Mouse (Mus musculus) stomach, postnatal 0 days (tissue): Measurements from ENCODE around the gene Clmp. TPM values are rescaled to one million over a fixed set of nuclear protein-coding genes. Genes with fewer than 3 reads are reported as not detected.

Experiments
- ATAC-seq: fragments of 200-750 bp; cut with Nextera tagmentation; 2 replicates; pipeline ENCODE4 v1.8.0; 2017; ENCODE audit not compliant: low FRiP score, low TSS enrichment
- DNase-seq: peaks from one replicate; pipeline ENCODE4 v3.0.0-alpha.2; 2016; ENCODE audit warnings: low spot score
- H3K27ac ChIP-seq: fragments of 300-500 bp; sonication (generic); replicated peaks from 2 replicates; pipeline ENCODE4 v1.5.1; 2014; ENCODE audit warnings: mild to moderate bottlenecking, control low read depth
- H3K27me3 ChIP-seq: fragments of 300-500 bp; sonication (generic); 2 replicates; pipeline ENCODE4 v1.6.1; 2014; ENCODE audit warnings: low read length; ENCODE audit not compliant: control insufficient read depth, insufficient read depth
- H3K36me3 ChIP-seq: fragments of 300-500 bp; sonication (generic); 2 replicates; pipeline ENCODE4 v1.6.1; 2014; ENCODE audit warnings: low read length, mixed read lengths; ENCODE audit not compliant: control insufficient read depth, insufficient read depth
- H3K4me1 ChIP-seq: fragments of 300-500 bp; sonication (generic); replicated peaks from 2 replicates; pipeline ENCODE4 v1.6.1; 2014; ENCODE audit warnings: antibody characterized with exemption; ENCODE audit not compliant: control insufficient read depth, insufficient read depth
- H3K4me2 ChIP-seq: fragments of 300-500 bp; sonication (generic); replicated peaks from 2 replicates; pipeline ENCODE4 v1.6.1; 2014; ENCODE audit warnings: low read depth, mild to moderate bottlenecking, control low read depth, moderate library complexity
- H3K4me3 ChIP-seq: fragments of 300-500 bp; sonication (generic); 2 replicates; pipeline ENCODE4 v1.5.1; 2014; ENCODE audit warnings: low read depth, low read length, control low read depth
- H3K9ac ChIP-seq: fragments of 300-500 bp; sonication (generic); 2 replicates; pipeline ENCODE4 v1.6.1; 2014; ENCODE audit warnings: mild to moderate bottlenecking, low read length, control low read depth, mixed read lengths
- H3K9me3 ChIP-seq: fragments of 300-500 bp; sonication (generic); 2 replicates; pipeline ENCODE4 v1.6.1; 2016; ENCODE audit warnings: low read length; ENCODE audit not compliant: control insufficient read depth
- CTCF ChIP-seq: IDR thresholded peaks from 2 replicates; pipeline ENCODE4 v1.5.1; 2016; ENCODE audit warnings: antibody characterized with exemption, low read depth, mild to moderate bottlenecking, moderate library complexity
- EP300 ChIP-seq: optimal IDR thresholded peaks from 2 replicates; pipeline ENCODE3; 2016; ENCODE audit warnings: antibody characterized with exemption
- WGBS: fragments of 180-500 bp; shearing (Covaris S2); extraction: QIAGEN DNeasy Blood & Tissue Kit; methylation state at CpG from one replicate; pipeline ENCODE4 v1.1.7; 2014; 5-methylcytosine and 5-hydroxymethylcytosine counted together
- polyA plus RNA-seq: library from polyadenylated mRNA; unstranded; fragments of >200 nt; fragmentation: Nextera tagmentation; extraction: Ambion mirVana; gene quantifications from 2 replicates; pipeline ENCODE4 v1.2.1, GENCODE M21; 2015

Gene Clmp
- polyA plus RNA-seq, 1 experiment from 2014 or later, result 17.7 TPM

DNA sequence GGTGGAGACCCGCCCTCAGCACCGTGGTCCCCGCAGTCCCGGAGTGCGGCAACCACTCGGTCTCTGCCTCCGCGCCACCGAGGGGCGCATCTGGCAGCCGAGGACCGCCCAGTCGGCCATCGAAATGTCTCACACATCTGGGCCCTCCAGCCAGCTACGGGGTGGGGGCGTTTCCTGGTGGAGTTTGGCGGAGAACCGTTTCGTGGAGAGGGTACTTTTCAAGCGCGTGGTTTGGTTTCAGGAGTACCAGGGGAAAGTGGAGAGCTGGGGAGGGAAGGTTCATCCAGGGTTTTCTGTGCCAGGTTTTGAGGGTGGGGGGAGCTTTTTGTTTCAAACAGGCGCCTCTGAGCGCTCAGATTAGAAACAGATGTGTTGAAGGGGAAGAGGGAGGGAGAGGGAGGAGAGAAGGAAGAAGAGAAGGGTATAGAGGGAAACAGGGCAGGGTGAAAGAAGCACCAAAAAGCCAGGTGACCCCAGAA lies 698 bp downstream of the Clmp start:
- ATAC-seq, result peak; percentile 66
- peak; percentile 18 for DNase-seq
- peak overlapping the region; percentile 76 for H3K9ac ChIP-seq
- H3K27me3 ChIP-seq, result no peaks in the 10 kb centered on the region
- TF ChIP-seq EP300 (no peak), CTCF (0 out of 2 replicates have a peak, but pooled peaks have one; percentile 1)
- no peaks in the 10 kb centered on the region for H3K9me3 ChIP-seq
- H3K4me1 ChIP-seq, result no peaks in the 10 kb centered on the region
- H3K36me3 ChIP-seq, result no peaks in the 10 kb centered on the region
- peak overlapping the region; percentile 81 for H3K4me2 ChIP-seq
- peak overlapping the region; percentile 69 for H3K4me3 ChIP-seq
- H3K27ac ChIP-seq, result peak overlapping the region; percentile 91
- WGBS, result under 1% methylated on average over 23 of the region's 23 CpGs

DNA sequence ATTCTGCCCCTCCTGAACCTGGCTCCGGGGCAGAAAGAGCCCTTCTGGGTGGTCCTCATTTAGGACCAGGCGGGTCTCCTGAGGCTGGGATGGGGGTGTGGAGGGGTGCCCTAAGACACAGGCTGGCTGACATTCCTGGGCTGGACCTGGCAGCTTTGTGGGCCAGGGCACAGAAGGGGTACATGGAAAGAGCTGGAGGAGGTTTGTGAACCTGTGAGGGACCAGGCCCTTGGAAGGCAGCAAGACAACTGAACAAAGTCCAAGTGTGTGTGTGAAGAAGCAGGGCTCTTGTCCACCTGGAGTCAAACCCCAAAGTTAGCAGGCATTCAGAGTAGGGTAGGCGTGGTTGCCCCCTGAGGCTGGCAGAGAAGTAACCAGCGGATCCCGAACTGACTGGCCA lies 1.3 kb downstream of the Clmp start:
- ATAC-seq, result no peak
- peak overlapping the region; percentile 69 for H3K4me3 ChIP-seq
- H3K27me3 ChIP-seq, result no peaks in the 10 kb centered on the region
- TF ChIP-seq EP300 (no peak), CTCF (no peak)
- DNase-seq, result no peak
- no peaks in the 10 kb centered on the region for H3K9me3 ChIP-seq
- WGBS, result 41% methylated on average over 5 of the region's 5 CpGs
- no peaks in the 10 kb centered on the region for H3K36me3 ChIP-seq
- H3K4me1 ChIP-seq, result no peaks in the 10 kb centered on the region
- peak overlapping the region; percentile 81 for H3K4me2 ChIP-seq
- H3K9ac ChIP-seq, result peak overlapping the region; percentile 76
- H3K27ac ChIP-seq, result peak overlapping the region; percentile 91; the same call in 1 of the 2 replicates

DNA sequence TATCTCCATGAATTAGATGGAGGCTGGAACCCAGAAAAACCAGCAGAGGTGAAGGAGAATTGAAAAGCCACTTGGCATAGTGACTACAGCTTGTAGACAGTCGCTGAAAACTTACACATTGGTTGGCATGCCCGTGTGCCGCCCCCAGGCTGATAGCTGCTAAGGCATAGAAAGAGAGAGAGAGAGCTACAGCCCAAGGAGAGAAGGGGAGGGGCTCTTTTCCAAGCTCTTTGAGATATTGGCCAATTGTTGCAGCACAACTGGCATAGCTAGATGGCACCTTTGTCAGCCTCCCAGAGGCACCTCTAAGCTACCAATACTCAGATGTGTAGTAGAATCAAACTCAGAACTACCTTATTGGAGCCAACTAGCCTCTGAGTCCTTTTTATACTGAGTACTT lies 1.8 kb downstream of the Clmp start:
- H3K36me3 ChIP-seq, result no peaks in the 10 kb centered on the region
- H3K9me3 ChIP-seq, result no peaks in the 10 kb centered on the region
- no peaks in the 10 kb centered on the region for H3K4me1 ChIP-seq
- WGBS, result 49% methylated on average over 3 of the region's 3 CpGs
- H3K9ac ChIP-seq, result no peak overlapping the region
- no peak for ATAC-seq
- no peak for DNase-seq
- no peaks in the 10 kb centered on the region for H3K27me3 ChIP-seq
- H3K4me3 ChIP-seq, result peak overlapping the region; percentile 69
- H3K27ac ChIP-seq, result no peak overlapping the region
- TF ChIP-seq CTCF, result no peak
- no peak for TF ChIP-seq EP300
- H3K4me2 ChIP-seq, result peak overlapping the region; percentile 81

DNA sequence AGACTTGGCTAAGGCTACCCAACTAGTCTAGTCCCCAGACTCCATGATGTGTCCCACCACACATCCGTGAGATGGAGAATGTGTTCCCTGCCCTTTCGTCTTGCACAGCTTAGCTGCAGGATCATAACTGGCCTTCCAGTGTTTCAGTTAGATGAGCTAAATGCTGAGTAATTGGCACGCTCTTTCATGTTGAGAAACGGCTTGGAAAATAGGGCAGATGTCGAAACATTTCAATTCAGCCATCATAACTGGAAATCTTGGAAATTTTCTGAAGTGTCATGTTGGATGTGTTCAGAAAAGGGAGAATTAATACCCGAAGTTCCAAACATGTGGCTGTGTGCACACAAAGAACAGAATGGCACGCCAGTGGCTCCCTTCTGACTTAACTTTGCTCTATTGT lies 4.7 kb downstream of the Clmp start:
- H3K27me3 ChIP-seq, result no peaks in the 10 kb centered on the region
- no peaks in the 10 kb centered on the region for H3K4me1 ChIP-seq
- no peak for ATAC-seq
- no peak for DNase-seq
- H3K4me2 ChIP-seq, result no peak overlapping the region
- TF ChIP-seq CTCF, result no peak
- TF ChIP-seq EP300, result no peak
- 73% methylated on average over 7 of the region's 7 CpGs for WGBS
- H3K27ac ChIP-seq, result no peak overlapping the region
- H3K4me3 ChIP-seq, result no peak overlapping the region
- no peaks in the 10 kb centered on the region for H3K9me3 ChIP-seq
- no peaks in the 10 kb centered on the region for H3K36me3 ChIP-seq
- H3K9ac ChIP-seq, result no peak overlapping the region

DNA sequence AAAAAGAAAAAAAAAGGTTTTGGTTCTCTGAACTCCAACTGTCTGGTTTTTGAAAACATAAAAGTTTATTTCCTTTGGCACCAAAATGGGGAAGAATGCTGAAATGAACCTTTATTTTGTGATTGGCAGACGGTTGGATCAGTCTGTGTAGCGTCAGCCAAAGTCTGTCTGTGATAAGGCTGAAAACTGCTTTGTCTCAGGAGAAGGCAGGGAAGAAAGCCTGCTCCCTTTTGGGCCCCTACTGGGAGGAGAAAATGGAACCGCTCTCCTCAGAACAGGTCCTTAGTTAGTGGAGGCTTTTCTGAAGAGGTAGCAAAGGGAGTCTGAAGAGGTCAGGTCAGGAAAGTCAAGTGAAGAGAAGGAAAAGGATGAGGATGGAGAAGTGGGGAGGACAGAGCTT lies 7.3 kb downstream of the Clmp start:
- DNase-seq (no peak), ATAC-seq (no peak)
- WGBS, result 25% methylated on average over 3 of the region's 3 CpGs
- Histone ChIP-seq H3K9ac (no peak overlapping the region), H3K4me3 (no peak overlapping the region), H3K27me3 (no peaks in the 10 kb centered on the region), H3K4me1 (no peaks in the 10 kb centered on the region), H3K9me3 (no peaks in the 10 kb centered on the region), H3K27ac (no peak overlapping the region), H3K4me2 (no peak overlapping the region), H3K36me3 (no peaks in the 10 kb centered on the region)
- TF ChIP-seq CTCF (no peak), EP300 (no peak)

DNA sequence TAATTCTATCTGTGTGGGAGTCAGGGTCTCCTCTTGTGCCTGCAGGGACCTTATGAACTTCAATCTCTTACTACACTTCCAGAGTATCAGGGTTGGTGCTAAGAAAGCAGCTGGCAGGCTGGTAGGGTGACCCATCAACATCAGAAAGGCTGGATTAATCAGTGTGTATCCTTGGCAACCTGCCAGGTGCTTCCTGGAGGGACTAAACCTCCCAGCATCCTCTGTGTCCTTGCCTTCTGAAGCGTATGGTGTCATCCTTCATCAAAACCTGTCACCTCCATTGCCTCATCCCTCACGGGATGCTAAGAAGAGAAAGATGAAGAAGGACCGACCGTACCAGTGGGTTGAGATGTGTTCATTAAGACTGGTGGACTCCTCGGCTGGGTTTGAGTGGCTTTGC lies 8.0 kb downstream of the Clmp start:
- H3K4me3 ChIP-seq, result no peak overlapping the region
- 48% methylated on average over 5 of the region's 5 CpGs for WGBS
- H3K9ac ChIP-seq, result no peak overlapping the region
- H3K27me3 ChIP-seq, result no peaks in the 10 kb centered on the region
- no peaks in the 10 kb centered on the region for H3K4me1 ChIP-seq
- H3K9me3 ChIP-seq, result no peaks in the 10 kb centered on the region
- DNase-seq (no peak), ATAC-seq (no peak)
- no peak overlapping the region for H3K4me2 ChIP-seq
- no peaks in the 10 kb centered on the region for H3K36me3 ChIP-seq
- TF ChIP-seq CTCF (no peak), EP300 (no peak)
- H3K27ac ChIP-seq, result 0 out of 2 replicates have a peak overlapping the region, but pooled peaks have one; percentile 30
